Mouse (Mus musculus): ENCODE measurements around the gene Zfp94.

GRCm38 (mm10) chr7:24290106-24290693 is 26.3 kb downstream of the Zfp94 start:
- TF ChIP-seq CTCF (IDR thresholded peaks at IDR 0.05) (no peak), POLR2A (IDR thresholded peaks at IDR 0.05; ENCODE audit: insufficient read depth, low read depth, low read length) (no peak), EP300 (IDR thresholded peaks at IDR 0.05; ENCODE audit: insufficient read depth, low read depth, low read length) (no peak)

Data from heart, adult 2 months (tissue).